Mouse (Mus musculus): ENCODE results near the gene Satb2. TPM values are rescaled to one million over a fixed set of nuclear protein-coding genes. Genes with fewer than 3 reads are reported as not detected.

Satb2 gene
- polyA plus RNA-seq, 1 experiment from 2014 or later, result 1.2 TPM

GRCm38 (mm10) chr1:56981508-56981907, 3.1 kb upstream of the Satb2 start:
- peaks cover 30% of the 10 kb centered on the region for H3K4me1 ChIP-seq
- WGBS, result 0% methylated on average over 1 of the region's 1 CpGs
- H3K4me3 ChIP-seq (replicated peaks), result no peak overlapping the region
- no peak overlapping the region for H3K4me2 ChIP-seq
- H3K27ac ChIP-seq (replicated peaks), result no peak overlapping the region
- H3K9me3 ChIP-seq (replicated peaks), result no peaks in the 10 kb centered on the region
- peaks cover 87% of the 10 kb centered on the region for H3K27me3 ChIP-seq (replicated peaks)
- no peak overlapping the region for H3K9ac ChIP-seq (replicated peaks)
- ATAC-seq (ENCODE audit: low FRiP score), result no peak
- no peaks in the 10 kb centered on the region for H3K36me3 ChIP-seq

- no peak overlapping the region for H3K27ac ChIP-seq (replicated peaks)
- H3K4me1 ChIP-seq, result peaks cover 30% of the 10 kb centered on the region
- 2% methylated on average over 27 of the region's 27 CpGs for WGBS
- no peak overlapping the region for H3K9ac ChIP-seq (replicated peaks)
- no peak for ATAC-seq (ENCODE audit: low FRiP score)
- peaks cover 88% of the 10 kb centered on the region for H3K27me3 ChIP-seq (replicated peaks)
- no peak overlapping the region; the same call in 1 of the 2 replicates for H3K4me2 ChIP-seq
- peak overlapping the region; percentile 10; the same call in 1 of the 2 replicates for H3K4me3 ChIP-seq (replicated peaks)
- H3K36me3 ChIP-seq, result no peaks in the 10 kb centered on the region
- H3K9me3 ChIP-seq (replicated peaks), result no peaks in the 10 kb centered on the region
These were observed 2.3 kb upstream of the Satb2 start for GRCm38 (mm10) chr1:56980631-56981275.

- Histone ChIP-seq H3K9ac (replicated peaks) (no peak overlapping the region), H3K27ac (replicated peaks) (no peak overlapping the region), H3K4me2 (no peak overlapping the region), H3K36me3 (no peaks in the 10 kb centered on the region), H3K4me3 (replicated peaks) (no peak overlapping the region), H3K9me3 (replicated peaks) (no peaks in the 10 kb centered on the region), H3K27me3 (replicated peaks) (peaks cover 84% of the 10 kb centered on the region), H3K4me1 (peaks cover 30% of the 10 kb centered on the region)
- no peak for ATAC-seq (ENCODE audit: low FRiP score)
- 2% methylated on average over 7 of the region's 7 CpGs for WGBS
These were observed 1.3 kb upstream of the Satb2 start for GRCm38 (mm10) chr1:56979531-56980395.

- Histone ChIP-seq H3K4me1 (peaks cover 34% of the 10 kb centered on the region), H3K36me3 (no peaks in the 10 kb centered on the region), H3K4me2 (peak overlapping the region; percentile 53), H3K9ac (replicated peaks) (no peak overlapping the region), H3K9me3 (replicated peaks) (no peaks in the 10 kb centered on the region), H3K27me3 (replicated peaks) (peaks cover 66% of the 10 kb centered on the region), H3K4me3 (replicated peaks) (peak overlapping the region; percentile 30), H3K27ac (replicated peaks) (no peak overlapping the region)
- under 1% methylated on average over 45 of the region's 45 CpGs for WGBS
- ATAC-seq (ENCODE audit: low FRiP score), result peak; percentile 16; the same call in 1 of the 2 replicates
These were observed 999 bp downstream of the Satb2 start for GRCm38 (mm10) chr1:56977201-56978100.

- H3K27ac ChIP-seq (replicated peaks), result no peak overlapping the region
- peaks cover 40% of the 10 kb centered on the region for H3K4me1 ChIP-seq
- 1% methylated on average over 11 of the region's 11 CpGs for WGBS
- H3K36me3 ChIP-seq, result no peaks in the 10 kb centered on the region
- no peaks in the 10 kb centered on the region for H3K9me3 ChIP-seq (replicated peaks)
- H3K4me3 ChIP-seq (replicated peaks), result peak overlapping the region; percentile 30
- peaks cover 59% of the 10 kb centered on the region for H3K27me3 ChIP-seq (replicated peaks)
- no peak for ATAC-seq (ENCODE audit: low FRiP score)
- H3K4me2 ChIP-seq, result peak overlapping the region; percentile 53
- H3K9ac ChIP-seq (replicated peaks), result no peak overlapping the region
These were observed 1.7 kb downstream of the Satb2 start for GRCm38 (mm10) chr1:56976825-56977104.

GRCm38 (mm10) chr1:56976044-56976824, 2.2 kb downstream of the Satb2 start:
- Histone ChIP-seq H3K27me3 (replicated peaks) (peaks cover 59% of the 10 kb centered on the region), H3K4me2 (no peak overlapping the region), H3K36me3 (no peaks in the 10 kb centered on the region), H3K4me1 (peaks cover 46% of the 10 kb centered on the region), H3K27ac (replicated peaks) (no peak overlapping the region), H3K4me3 (replicated peaks) (no peak overlapping the region), H3K9me3 (replicated peaks) (no peaks in the 10 kb centered on the region), H3K9ac (replicated peaks) (no peak overlapping the region)
- 2% methylated on average over 25 of the region's 25 CpGs for WGBS
- no peak for ATAC-seq (ENCODE audit: low FRiP score)

GRCm38 (mm10) chr1:56975546-56975945, 2.9 kb downstream of the Satb2 start:
- H3K27me3 ChIP-seq (replicated peaks), result peaks cover 59% of the 10 kb centered on the region
- WGBS, result 7% methylated on average over 12 of the region's 12 CpGs
- H3K4me3 ChIP-seq (replicated peaks), result no peak overlapping the region
- no peak for ATAC-seq (ENCODE audit: low FRiP score)
- no peak overlapping the region for H3K9ac ChIP-seq (replicated peaks)
- no peak overlapping the region for H3K27ac ChIP-seq (replicated peaks)
- H3K4me2 ChIP-seq, result no peak overlapping the region
- H3K9me3 ChIP-seq (replicated peaks), result no peaks in the 10 kb centered on the region
- no peaks in the 10 kb centered on the region for H3K36me3 ChIP-seq
- peaks cover 48% of the 10 kb centered on the region for H3K4me1 ChIP-seq

- Histone ChIP-seq H3K9ac (replicated peaks) (no peak overlapping the region), H3K4me2 (no peak overlapping the region), H3K36me3 (no peaks in the 10 kb centered on the region), H3K27me3 (replicated peaks) (peaks cover 57% of the 10 kb centered on the region), H3K4me3 (replicated peaks) (no peak overlapping the region), H3K4me1 (peaks cover 58% of the 10 kb centered on the region), H3K27ac (replicated peaks) (no peak overlapping the region), H3K9me3 (replicated peaks) (no peaks in the 10 kb centered on the region)
- WGBS, result 7% methylated on average over 14 of the region's 14 CpGs
- no peak for ATAC-seq (ENCODE audit: low FRiP score)
These were observed 4.3 kb downstream of the Satb2 start for GRCm38 (mm10) chr1:56974187-56974586.

GRCm38 (mm10) chr1:56973593-56973950, 4.9 kb downstream of the Satb2 start:
- no peak for ATAC-seq (ENCODE audit: low FRiP score)
- 0% methylated on average over 16 of the region's 16 CpGs for WGBS
- peak overlapping the region; percentile 58 for H3K4me3 ChIP-seq (replicated peaks)
- no peak overlapping the region for H3K9ac ChIP-seq (replicated peaks)
- H3K4me1 ChIP-seq, result peaks cover 59% of the 10 kb centered on the region
- no peaks in the 10 kb centered on the region for H3K9me3 ChIP-seq (replicated peaks)
- peak overlapping the region; percentile 100 for H3K4me2 ChIP-seq
- H3K36me3 ChIP-seq, result no peaks in the 10 kb centered on the region
- no peak overlapping the region for H3K27ac ChIP-seq (replicated peaks)
- H3K27me3 ChIP-seq (replicated peaks), result peaks cover 63% of the 10 kb centered on the region

GRCm38 (mm10) chr1:56972950-56973592, 5.4 kb downstream of the Satb2 start:
- Histone ChIP-seq H3K36me3 (no peaks in the 10 kb centered on the region), H3K27me3 (replicated peaks) (peaks cover 65% of the 10 kb centered on the region), H3K27ac (replicated peaks) (peak overlapping the region; percentile 48; the same call in 1 of the 2 replicates), H3K4me2 (peak overlapping the region; percentile 100), H3K9ac (replicated peaks) (peak overlapping the region; percentile 42), H3K4me3 (replicated peaks) (peak overlapping the region; percentile 58), H3K9me3 (replicated peaks) (no peaks in the 10 kb centered on the region), H3K4me1 (peaks cover 56% of the 10 kb centered on the region)
- whole genome bisulfite sequencing, result under 1% methylated on average over 47 of the region's 47 CpGs
- ATAC-seq (ENCODE audit: low FRiP score), result peak; percentile 65

All from neural tube, embryonic 15.5 days (tissue).